Mouse (Mus musculus) liver, postnatal 0 days (tissue): Measurements from ENCODE around the gene Ppargc1a. TPM values are rescaled to one million over a fixed set of nuclear protein-coding genes. Genes with fewer than 3 reads are reported as not detected.

Source experiments
- ATAC-seq: fragments of 200-750 bp; cut with Nextera tagmentation; 2 replicates; pipeline ENCODE4 v1.8.0; 2017; ENCODE audit warnings: mild to moderate bottlenecking, moderate library complexity
- DNase-seq: peaks from one replicate; pipeline ENCODE4 v3.0.0-alpha.2; 2016
- H3K27ac ChIP-seq: fragments of 300-500 bp; sonication (generic); 2 replicates; pipeline ENCODE4 v1.5.1; 2014; ENCODE audit warnings: antibody characterized with exemption, moderate library complexity, mild to moderate bottlenecking, low read depth
- H3K27me3 ChIP-seq: fragments of 300-500 bp; sonication (generic); 2 replicates; pipeline ENCODE4 v1.6.1; 2014; ENCODE audit warnings: low read length, control low read depth, mixed read lengths; ENCODE audit not compliant: insufficient read depth
- H3K36me3 ChIP-seq: fragments of 300-500 bp; sonication (generic); replicated peaks from 2 replicates; pipeline ENCODE4 v1.6.1; 2014; ENCODE audit warnings: mild to moderate bottlenecking, control low read depth, low read length, moderate library complexity, mixed read lengths; ENCODE audit not compliant: insufficient read depth
- H3K4me1 ChIP-seq: fragments of 300-500 bp; sonication (generic); 2 replicates; pipeline ENCODE4 v1.6.1; 2014; ENCODE audit warnings: antibody characterized with exemption, mild to moderate bottlenecking, control low read depth; ENCODE audit not compliant: insufficient read depth
- H3K4me2 ChIP-seq: fragments of 300-500 bp; sonication (generic); 2 replicates; pipeline ENCODE4 v1.6.1; 2014; ENCODE audit warnings: low read depth, mild to moderate bottlenecking, low read length, moderate library complexity, mixed read lengths
- H3K4me3 ChIP-seq: fragments of 300-500 bp; sonication (generic); 2 replicates; pipeline ENCODE4 v1.5.1; 2014; ENCODE audit warnings: low read depth, low read length
- H3K9ac ChIP-seq: fragments of 300-500 bp; sonication (generic); replicated peaks from 2 replicates; pipeline ENCODE4 v1.6.1; 2014; ENCODE audit warnings: mild to moderate bottlenecking, moderate library complexity
- H3K9me3 ChIP-seq: fragments of 300-500 bp; sonication (generic); 2 replicates; pipeline ENCODE4 v1.6.1; 2016; ENCODE audit warnings: mild to moderate bottlenecking, control low read depth, low read length, mixed read lengths
- CTCF ChIP-seq: sonication (generic); IDR thresholded peaks from 2 replicates; pipeline ENCODE4 v1.5.1; 2016; ENCODE audit warnings: antibody characterized with exemption, low read depth
- EP300 ChIP-seq: IDR thresholded peaks from 2 replicates; pipeline ENCODE4 v1.6.1; 2016; ENCODE audit warnings: antibody characterized with exemption, low read depth, mild to moderate bottlenecking
- WGBS: fragments of 180-500 bp; shearing (Covaris S2); extraction: QIAGEN DNeasy Blood & Tissue Kit; methylation state at CpG from one replicate; pipeline ENCODE4 v1.1.7; 2014; ENCODE audit not compliant: insufficient replicate concordance; 5-methylcytosine and 5-hydroxymethylcytosine counted together
- polyA plus RNA-seq: library from polyadenylated mRNA; unstranded; fragments of >200 nt; fragmentation: Nextera tagmentation; extraction: Ambion mirVana; gene quantifications from 2 replicates; pipeline ENCODE4 v1.2.1, GENCODE M21; 2015

Gene Ppargc1a
- polyA plus RNA-seq, 1 experiment from 2014 or later, result 7.1 TPM

- no peak overlapping the region for H3K9ac ChIP-seq
- ATAC-seq, result no peak
- no peak overlapping the region for H3K4me3 ChIP-seq
These were observed 15.1 kb upstream of the Ppargc1a start for GRCm38 (mm10) chr5:51582618-51583017.

DNA sequence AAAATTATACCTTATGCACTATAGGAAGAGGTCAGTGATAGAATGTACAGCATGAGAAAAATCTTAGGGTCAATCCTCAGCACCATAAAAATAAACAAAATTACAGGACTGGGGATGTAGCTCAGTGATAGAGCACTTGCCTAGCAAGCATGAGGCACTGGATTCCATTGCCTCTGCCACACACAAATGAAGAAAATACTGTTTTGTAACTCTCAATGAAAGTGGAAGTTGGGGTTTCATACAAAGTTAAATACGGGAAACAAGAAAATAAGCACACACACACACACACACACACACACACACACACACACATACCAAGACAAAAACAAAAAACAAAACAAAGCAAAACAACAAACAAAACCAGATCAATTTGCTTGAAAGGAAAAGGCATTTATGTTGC lies 10.1 kb upstream of the Ppargc1a start:
- WGBS, result 57% methylated on average over 1 of the region's 1 CpGs
- no peak overlapping the region for H3K4me3 ChIP-seq
- no peak for DNase-seq
- no peak overlapping the region for H3K9ac ChIP-seq
- H3K4me2 ChIP-seq, result no peak overlapping the region
- H3K36me3 ChIP-seq, result no peaks in the 10 kb centered on the region
- no peaks in the 10 kb centered on the region for H3K27me3 ChIP-seq
- H3K9me3 ChIP-seq, result no peaks in the 10 kb centered on the region
- no peak for TF ChIP-seq CTCF
- no peak for TF ChIP-seq EP300
- H3K4me1 ChIP-seq, result no peaks in the 10 kb centered on the region
- H3K27ac ChIP-seq, result no peak overlapping the region
- no peak for ATAC-seq

More at GRCm38 (mm10) chr5:51582618-51583017, 15.1 kb upstream of the Ppargc1a start:
- 75% methylated on average over 5 of the region's 5 CpGs for WGBS
- Histone ChIP-seq H3K4me2 (no peak overlapping the region), H3K4me1 (no peaks in the 10 kb centered on the region), H3K27ac (no peak overlapping the region), H3K36me3 (no peaks in the 10 kb centered on the region), H3K9me3 (no peaks in the 10 kb centered on the region), H3K27me3 (no peaks in the 10 kb centered on the region)
- no peak for DNase-seq
- TF ChIP-seq EP300 (no peak), CTCF (no peak)

DNA sequence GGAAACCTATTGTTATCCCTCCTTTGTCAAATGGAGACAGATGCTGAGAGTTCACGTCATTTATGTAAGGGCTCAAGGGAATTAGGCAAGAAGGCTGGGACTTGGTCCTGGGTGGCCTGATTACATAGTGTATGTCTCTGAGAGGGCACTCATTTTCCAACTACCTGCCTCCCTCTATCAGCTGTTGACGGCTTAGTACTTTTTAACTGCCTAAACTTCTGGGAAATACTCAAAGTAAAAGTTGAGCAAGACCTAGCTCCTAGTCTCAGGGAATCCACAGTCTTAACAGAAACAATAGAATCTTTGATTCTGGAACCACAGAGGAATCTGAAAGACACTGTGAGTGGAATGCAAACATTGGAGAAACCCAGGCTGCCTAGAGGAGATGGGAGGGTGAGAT lies 6.2 kb upstream of the Ppargc1a start:
- DNase-seq, result no peak
- Histone ChIP-seq H3K9ac (no peak overlapping the region), H3K27ac (no peak overlapping the region), H3K4me1 (no peaks in the 10 kb centered on the region), H3K36me3 (no peaks in the 10 kb centered on the region), H3K4me2 (no peak overlapping the region), H3K9me3 (no peaks in the 10 kb centered on the region), H3K4me3 (no peak overlapping the region), H3K27me3 (no peaks in the 10 kb centered on the region)
- no peak for TF ChIP-seq CTCF
- no peak for TF ChIP-seq EP300
- 67% methylated on average over 2 of the region's 2 CpGs for WGBS
- no peak for ATAC-seq

DNA sequence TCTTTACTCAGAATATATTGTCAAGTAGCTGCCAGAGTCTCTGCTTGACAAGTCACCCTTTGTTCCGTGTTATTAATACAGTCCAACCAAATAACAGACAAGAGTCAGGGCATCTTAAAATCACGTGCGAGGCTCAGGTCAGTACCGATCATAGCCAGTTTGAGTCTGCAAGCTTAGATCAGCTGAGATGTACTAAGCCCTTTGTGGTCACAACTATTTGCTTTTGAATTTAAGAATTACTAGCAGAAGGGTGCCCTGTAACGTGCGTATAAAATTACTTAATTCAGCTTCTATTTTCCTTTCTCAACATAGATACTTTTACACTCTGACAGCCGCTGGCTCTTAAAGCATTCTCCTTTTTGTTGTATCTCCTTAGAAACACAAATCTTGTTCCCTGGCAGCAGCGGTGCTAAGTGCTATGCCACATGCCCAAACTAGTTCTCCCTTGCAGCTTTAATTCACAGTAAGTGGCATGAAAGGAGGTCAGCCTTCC lies 718 bp upstream of the Ppargc1a start:
- 85% methylated on average over 8 of the region's 8 CpGs for whole genome bisulfite sequencing
- ATAC-seq (no peak), DNase-seq (no peak)
- H3K36me3 ChIP-seq, result no peaks in the 10 kb centered on the region
- TF ChIP-seq CTCF (no peak), EP300 (no peak)
- H3K27ac ChIP-seq, result no peak overlapping the region
- H3K4me1 ChIP-seq, result no peaks in the 10 kb centered on the region
- H3K4me2 ChIP-seq, result no peak overlapping the region
- H3K4me3 ChIP-seq, result no peak overlapping the region
- no peak overlapping the region for H3K9ac ChIP-seq
- no peaks in the 10 kb centered on the region for H3K27me3 ChIP-seq
- H3K9me3 ChIP-seq, result no peaks in the 10 kb centered on the region

DNA sequence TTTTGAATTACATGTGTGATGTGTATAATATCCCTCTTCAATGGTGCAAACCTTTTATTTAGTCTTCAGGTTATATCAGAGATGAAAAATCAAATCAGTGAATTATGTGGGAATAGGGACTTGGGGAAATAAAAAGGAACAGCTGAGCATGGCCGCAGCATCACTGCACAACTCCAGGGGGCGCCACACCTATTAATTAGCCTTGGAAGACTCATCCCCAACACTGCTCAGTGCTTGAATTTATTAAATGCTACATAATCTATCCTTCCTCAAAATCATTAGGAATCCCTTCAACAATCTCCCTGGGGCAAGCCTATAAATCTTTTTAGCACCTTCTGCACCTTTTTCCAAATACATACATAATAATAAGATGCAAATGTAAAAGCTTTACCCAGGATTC lies 1.9 kb downstream of the Ppargc1a start:
- no peak overlapping the region for H3K4me3 ChIP-seq
- H3K9ac ChIP-seq, result no peak overlapping the region
- DNase-seq (no peak), ATAC-seq (no peak)
- H3K9me3 ChIP-seq, result no peaks in the 10 kb centered on the region
- no peaks in the 10 kb centered on the region for H3K27me3 ChIP-seq
- no peak overlapping the region for H3K27ac ChIP-seq
- H3K4me1 ChIP-seq, result no peaks in the 10 kb centered on the region
- H3K36me3 ChIP-seq, result no peaks in the 10 kb centered on the region
- WGBS, result 60% methylated on average over 2 of the region's 2 CpGs
- no peak overlapping the region for H3K4me2 ChIP-seq
- TF ChIP-seq EP300 (no peak), CTCF (peak; percentile 18; the same call in 1 of the 2 replicates)

- TF ChIP-seq CTCF, result no peak
- no peak for TF ChIP-seq EP300
- Histone ChIP-seq H3K27me3 (no peaks in the 10 kb centered on the region), H3K36me3 (no peaks in the 10 kb centered on the region), H3K4me1 (no peaks in the 10 kb centered on the region), H3K9me3 (no peaks in the 10 kb centered on the region), H3K4me2 (no peak overlapping the region), H3K9ac (no peak overlapping the region), H3K4me3 (no peak overlapping the region), H3K27ac (no peak overlapping the region)
- no peak for DNase-seq
- no peak for ATAC-seq
These were observed 2.5 kb downstream of the Ppargc1a start for GRCm38 (mm10) chr5:51565038-51565437.

GRCm38 (mm10) chr5:51563574-51563973 lies 4.0 kb downstream of the Ppargc1a start:
- no peaks in the 10 kb centered on the region for H3K27me3 ChIP-seq
- H3K9me3 ChIP-seq, result no peaks in the 10 kb centered on the region
- 51% methylated on average over 3 of the region's 3 CpGs for WGBS
- no peak overlapping the region for H3K9ac ChIP-seq
- no peak overlapping the region for H3K4me3 ChIP-seq
- DNase-seq (no peak), ATAC-seq (no peak)
- H3K4me1 ChIP-seq, result no peaks in the 10 kb centered on the region
- no peaks in the 10 kb centered on the region for H3K36me3 ChIP-seq
- no peak overlapping the region for H3K27ac ChIP-seq
- TF ChIP-seq CTCF (no peak), EP300 (no peak)
- H3K4me2 ChIP-seq, result no peak overlapping the region
